Mouse (Mus musculus): ENCODE measurements around the gene Lrrc51.
"Not testable (repeated sequence)": the region's sequence is repeated elsewhere in the genome, so short reads cannot be mapped to it uniquely, and the experiment has no call there.

Gene Lrrc51

GRCm38 (mm10) chr7:101938348-101938747 lies 4.7 kb upstream of the Lrrc51 start:
- DNase-seq (ENCODE audit: low read depth, low spot score) = no peak

- DNase-seq (ENCODE audit: low read depth, low spot score) = no peak
These were observed 3.9 kb upstream of the Lrrc51 start for GRCm38 (mm10) chr7:101937569-101937968.

GRCm38 (mm10) chr7:101936996-101937395 lies 3.3 kb upstream of the Lrrc51 start:
- DNase-seq (ENCODE audit: low read depth, low spot score) = no peak

GRCm38 (mm10) chr7:101935957-101936356 lies 2.3 kb upstream of the Lrrc51 start:
- DNase-seq (ENCODE audit: low read depth, low spot score) = no peak

- no peak for DNase-seq (ENCODE audit: low read depth, low spot score)
These were observed 395 bp downstream of the Lrrc51 start for GRCm38 (mm10) chr7:101933300-101933699.

- DNase-seq (ENCODE audit: low read depth, low spot score) = no peak
These were observed 1.1 kb downstream of the Lrrc51 start for GRCm38 (mm10) chr7:101932551-101932950.

GRCm38 (mm10) chr7:101928093-101928492 lies 5.6 kb downstream of the Lrrc51 start:
- no peak for DNase-seq (ENCODE audit: low read depth, low spot score)

GRCm38 (mm10) chr7:101925892-101926291 lies 7.8 kb downstream of the Lrrc51 start:
- not testable (repeated sequence) for DNase-seq (ENCODE audit: low read depth, low spot score)

- peak; percentile 65 for DNase-seq (ENCODE audit: low read depth, low spot score)
These were observed 15.6 kb downstream of the Lrrc51 start for GRCm38 (mm10) chr7:101918071-101918470.

GRCm38 (mm10) chr7:101911982-101912381 lies 21.7 kb downstream of the Lrrc51 start:
- DNase-seq (ENCODE audit: low read depth, low spot score) = peak; percentile 32

- no peak for DNase-seq (ENCODE audit: low read depth, low spot score)
These were observed 23.6 kb downstream of the Lrrc51 start for GRCm38 (mm10) chr7:101910138-101910537.

- no peak for DNase-seq (ENCODE audit: low read depth, low spot score)
These were observed 25.3 kb downstream of the Lrrc51 start for GRCm38 (mm10) chr7:101908367-101908766.

- peak; percentile 58 for DNase-seq (ENCODE audit: low read depth, low spot score)
These were observed 27.0 kb downstream of the Lrrc51 start for GRCm38 (mm10) chr7:101906696-101907095.

GRCm38 (mm10) chr7:101906287-101906681 lies 27.4 kb downstream of the Lrrc51 start, which contains the start of gene Tomt:
TSS of gene Tomt (minus strand) at chr7:101906359.
- no peak for DNase-seq (ENCODE audit: low read depth, low spot score)

- peak; percentile 100 for DNase-seq (ENCODE audit: low read depth, low spot score)
These were observed 28.0 kb downstream of the Lrrc51 start, which contains the start of gene Lamtor1 for GRCm38 (mm10) chr7:101905561-101906286. TSS of gene Lamtor1 (plus strand) at chr7:101905904.

GRCm38 (mm10) chr7:101902846-101903245 lies 30.8 kb downstream of the Lrrc51 start:
- DNase-seq (ENCODE audit: low read depth, low spot score) = no peak

- no peak for DNase-seq (ENCODE audit: low read depth, low spot score)
These were observed 31.7 kb downstream of the Lrrc51 start for GRCm38 (mm10) chr7:101901969-101902368.

- DNase-seq (ENCODE audit: low read depth, low spot score) = no peak
These were observed 33.2 kb downstream of the Lrrc51 start for GRCm38 (mm10) chr7:101900331-101901097.

GRCm38 (mm10) chr7:101896104-101897066 lies 37.3 kb downstream of the Lrrc51 start:
- DNase-seq (ENCODE audit: low read depth, low spot score) = peak; percentile 99

GRCm38 (mm10) chr7:101895695-101896094 lies 38.0 kb downstream of the Lrrc51 start:
- DNase-seq (ENCODE audit: low read depth, low spot score) = no peak

GRCm38 (mm10) chr7:101888460-101888859 lies 45.2 kb downstream of the Lrrc51 start:
- DNase-seq (ENCODE audit: low read depth, low spot score) = no peak

- no peak for DNase-seq (ENCODE audit: low read depth, low spot score)
These were observed 47.4 kb downstream of the Lrrc51 start for GRCm38 (mm10) chr7:101886274-101886673.

Measured in A20 (cell line).